Mouse (Mus musculus): Measurements from ENCODE around the gene Cox10.

Cox10 gene

GRCm38 (mm10) chr11:64044024-64044423 lies 35.2 kb downstream of the Cox10 start:
- no peak for DNase-seq

GRCm38 (mm10) chr11:64041281-64041680 lies 38.0 kb downstream of the Cox10 start:
- no peak for DNase-seq

GRCm38 (mm10) chr11:64039600-64039999 lies 39.7 kb downstream of the Cox10 start:
- no peak for DNase-seq

GRCm38 (mm10) chr11:64037471-64038125 lies 41.7 kb downstream of the Cox10 start:
- no peak for DNase-seq

- no peak for DNase-seq
Measured at GRCm38 (mm10) chr11:64036306-64036705, 43.0 kb downstream of the Cox10 start.

GRCm38 (mm10) chr11:64035709-64036108 lies 43.6 kb downstream of the Cox10 start:
- no peak for DNase-seq

GRCm38 (mm10) chr11:64034686-64035085 lies 44.6 kb downstream of the Cox10 start:
- DNase-seq, result no peak

- DNase-seq, result no peak
Measured at GRCm38 (mm10) chr11:64027423-64027822, 51.8 kb downstream of the Cox10 start.

- no peak for DNase-seq
Measured at GRCm38 (mm10) chr11:64025843-64026242, 53.4 kb downstream of the Cox10 start.

- no peak for DNase-seq
Measured at GRCm38 (mm10) chr11:64024575-64024974, 54.7 kb downstream of the Cox10 start.

GRCm38 (mm10) chr11:64023380-64023981 lies 55.8 kb downstream of the Cox10 start:
- no peak for DNase-seq

GRCm38 (mm10) chr11:64022403-64023047 lies 56.7 kb downstream of the Cox10 start:
- no peak for DNase-seq

GRCm38 (mm10) chr11:64019235-64019634 lies 60.0 kb downstream of the Cox10 start:
- DNase-seq, result no peak

GRCm38 (mm10) chr11:64018165-64018564 lies 61.1 kb downstream of the Cox10 start:
- no peak for DNase-seq

GRCm38 (mm10) chr11:64015309-64015708 lies 64.0 kb downstream of the Cox10 start:
- no peak for DNase-seq

- DNase-seq, result no peak
Measured at GRCm38 (mm10) chr11:64010724-64011496, 68.4 kb downstream of the Cox10 start.

GRCm38 (mm10) chr11:64004152-64004551 lies 75.1 kb downstream of the Cox10 start:
- no peak for DNase-seq

- DNase-seq, result no peak
Measured at GRCm38 (mm10) chr11:64003484-64003883, 75.8 kb downstream of the Cox10 start.

- DNase-seq, result no peak
Measured at GRCm38 (mm10) chr11:64002629-64003028, 76.6 kb downstream of the Cox10 start.

GRCm38 (mm10) chr11:64001111-64001510 lies 78.2 kb downstream of the Cox10 start:
- DNase-seq, result no peak

GRCm38 (mm10) chr11:64000200-64000794 lies 79.0 kb downstream of the Cox10 start:
- DNase-seq, result no peak

GRCm38 (mm10) chr11:63999431-63999830 lies 79.8 kb downstream of the Cox10 start:
- DNase-seq, result no peak

- no peak for DNase-seq
Measured at GRCm38 (mm10) chr11:63991958-63992357, 87.3 kb downstream of the Cox10 start.

Measured in kidney, adult 8-10 months (tissue).